Mouse (Mus musculus): ENCODE data around the gene Trpm2.
A peak's percentile ranks its signal among the peaks of the same experiment; 100 is the strongest.

The Trpm2 gene

GRCm38 (mm10) chr10:77902211-77902893 is 68.0 kb downstream of the Trpm2 start, which contains the start of gene Lrrc3:
Lrrc3 (minus strand) TSS chr10:77902536.
- DNase-seq, result peak; percentile 73 to 81

GRCm38 (mm10) chr10:77901871-77902210 is 68.5 kb downstream of the Trpm2 start:
- DNase-seq, result peak in 1 of 2 experiments; percentile 24

- no peak for DNase-seq
Observed at GRCm38 (mm10) chr10:77900903-77901818, 69.2 kb downstream of the Trpm2 start.

DNA sequence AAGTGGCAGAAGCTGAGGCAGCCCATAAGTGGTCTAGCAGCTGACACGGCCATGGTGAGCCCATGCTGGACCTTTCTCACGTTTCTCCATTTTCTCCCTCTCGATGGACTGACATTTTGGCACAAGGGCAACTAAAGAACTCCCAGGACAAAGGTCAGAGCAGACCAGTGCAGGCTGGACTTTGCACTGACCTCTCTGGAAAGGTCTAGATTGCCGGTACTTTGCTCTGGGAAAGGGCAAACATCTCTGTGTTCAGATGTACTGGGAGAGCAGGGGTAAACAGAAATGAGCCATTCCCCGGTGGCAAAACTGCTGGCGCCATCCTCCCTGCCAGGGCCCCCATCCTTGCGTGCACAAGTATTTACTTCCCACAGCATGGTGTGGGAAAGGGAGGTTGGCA is 70.2 kb downstream of the Trpm2 start:
- peak; percentile 48 to 52 for DNase-seq

DNA sequence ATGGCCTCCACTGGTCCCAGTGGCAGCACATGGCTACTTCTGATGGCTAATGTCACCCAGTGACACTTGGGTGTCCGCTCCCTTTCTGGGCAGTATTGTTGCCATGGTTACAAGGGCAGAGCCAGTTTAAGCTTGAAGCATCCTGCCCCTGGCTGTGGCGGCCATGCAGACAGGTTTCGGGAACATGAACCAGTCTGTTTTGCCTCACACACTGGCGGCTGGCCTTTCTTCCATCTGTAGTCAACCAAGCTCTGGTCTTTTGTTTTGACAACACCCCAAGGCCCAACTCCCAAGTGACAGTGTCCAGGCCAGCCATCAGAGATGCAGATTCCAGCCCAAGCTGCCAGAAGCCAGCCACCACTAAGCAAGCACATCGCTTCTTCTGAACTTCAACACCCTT is 74.8 kb downstream of the Trpm2 start:
- DNase-seq, result no peak

- no peak for DNase-seq
Observed at GRCm38 (mm10) chr10:77890987-77891565, 79.3 kb downstream of the Trpm2 start.

DNA sequence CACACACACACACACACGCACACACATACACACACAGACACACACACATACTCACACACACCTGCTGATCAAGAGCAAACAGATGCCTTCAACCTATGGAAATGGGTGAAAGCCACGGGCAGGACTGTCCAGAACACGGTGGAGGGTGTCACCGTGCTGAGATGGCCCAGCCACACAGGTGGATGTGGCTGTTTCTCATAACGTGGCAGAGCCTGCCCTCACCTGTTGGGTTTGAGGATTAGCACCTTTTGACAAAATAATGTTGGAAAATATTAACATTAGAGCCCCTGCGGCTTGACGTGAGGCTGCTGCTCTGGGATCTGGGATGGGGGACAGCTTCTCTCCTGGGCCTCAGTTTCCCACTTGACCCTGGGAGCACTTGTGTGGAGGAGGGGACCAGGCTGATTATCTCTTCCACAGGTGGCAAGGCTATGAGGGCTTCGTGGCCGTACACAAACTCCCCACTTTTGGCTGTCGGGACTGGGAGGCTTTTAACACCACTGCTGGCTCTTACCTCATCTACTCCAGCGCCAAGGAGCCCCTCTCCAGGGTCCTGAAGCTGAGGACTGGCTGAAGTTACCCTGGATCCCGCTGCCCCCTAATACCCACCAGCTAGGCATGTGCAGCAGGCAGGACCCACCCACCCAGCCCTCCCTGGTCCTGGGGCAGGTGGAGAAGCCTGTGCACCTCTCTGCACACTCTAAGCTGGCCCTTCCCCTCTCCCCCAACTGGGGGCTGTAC is 84.2 kb downstream of the Trpm2 start:
- DNase-seq, result no peak

DNA sequence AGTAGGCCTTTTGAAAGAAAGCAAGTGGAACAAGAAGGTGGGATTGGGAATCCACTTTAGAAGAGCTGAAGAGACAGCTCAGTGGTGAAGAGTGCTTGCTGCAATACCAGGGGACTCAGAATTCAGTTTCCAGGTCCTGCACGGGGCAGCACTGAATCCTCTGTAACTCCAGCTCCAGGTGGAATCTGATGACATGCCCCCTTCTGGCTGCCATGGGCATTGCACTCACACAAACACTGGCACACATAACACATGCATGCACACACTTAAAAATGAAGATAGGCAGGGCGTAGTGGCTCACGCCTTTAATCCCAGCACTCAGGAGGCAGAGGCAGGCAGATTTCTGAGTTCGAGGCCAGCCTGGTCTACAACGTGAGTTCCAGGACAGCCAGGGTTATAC is 87.8 kb downstream of the Trpm2 start:
- no peak for DNase-seq

DNA sequence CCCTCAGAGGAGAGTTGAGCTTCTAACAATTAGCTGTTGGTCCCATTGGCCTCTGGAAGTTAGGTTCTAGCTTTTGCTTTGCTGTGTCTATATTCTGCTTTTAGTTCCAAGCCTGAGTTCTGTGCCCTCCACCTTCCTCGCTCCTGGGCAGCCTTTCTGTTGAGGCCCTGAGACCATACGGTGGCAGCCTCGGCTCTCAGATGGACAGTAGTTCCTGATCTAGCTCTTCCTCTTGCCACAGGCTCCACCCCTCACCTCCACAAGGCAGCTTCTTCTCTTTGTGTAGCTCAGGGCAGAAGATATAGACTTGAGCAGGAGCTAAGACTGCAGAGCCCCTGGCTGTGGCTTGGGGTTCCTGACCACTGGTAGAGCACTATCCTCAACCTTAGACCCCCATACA is 90.1 kb downstream of the Trpm2 start:
- DNase-seq, result no peak

DNA sequence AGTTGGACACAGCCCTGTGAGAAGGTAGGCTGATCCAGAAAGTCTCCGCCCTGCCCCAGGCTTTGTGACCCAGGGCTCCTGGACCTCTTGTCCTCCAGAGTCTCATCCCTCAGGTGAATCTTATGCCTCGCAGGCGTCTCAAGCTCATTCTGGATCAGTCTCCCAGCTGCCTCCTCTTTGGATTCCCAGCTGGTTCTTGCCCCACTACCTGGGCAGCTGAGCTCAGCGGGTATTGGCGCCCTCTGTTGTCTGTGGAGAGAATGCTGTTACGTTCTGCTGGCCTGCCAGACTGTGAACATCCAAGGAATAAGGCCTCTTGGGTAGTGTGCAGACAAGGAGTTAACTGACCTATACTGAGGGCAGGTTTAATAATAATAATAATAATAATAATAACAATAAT is 91.4 kb downstream of the Trpm2 start:
- DNase-seq, result peak in 1 of 2 experiments; percentile 51

DNA sequence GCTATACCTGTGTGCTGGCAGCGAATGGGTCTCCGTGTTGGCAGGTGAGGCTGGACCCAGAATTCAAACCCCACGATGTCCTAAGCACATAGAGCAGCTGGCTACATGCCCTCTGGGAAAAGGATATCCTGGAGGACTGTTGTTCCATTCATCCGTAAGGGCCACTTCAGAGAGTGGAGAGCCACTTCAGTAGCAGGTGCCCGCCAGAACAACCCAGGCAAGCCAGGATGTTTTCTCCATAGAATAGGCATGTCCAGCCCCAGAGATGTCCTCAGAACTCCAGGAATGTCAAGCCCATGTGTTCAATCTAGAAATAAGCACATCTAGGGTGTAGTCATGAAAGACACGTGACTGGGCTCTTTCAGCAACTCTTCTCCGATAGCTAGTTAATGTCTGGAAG is 100.7 kb downstream of the Trpm2 start:
- no peak for DNase-seq

- DNase-seq, result no peak
Observed at GRCm38 (mm10) chr10:77867546-77867945, 102.8 kb downstream of the Trpm2 start.

GRCm38 (mm10) chr10:77864762-77865143 is 105.6 kb downstream of the Trpm2 start:
- no peak for DNase-seq

- peak; percentile 63 to 83 for DNase-seq
Observed at GRCm38 (mm10) chr10:77864067-77864761, 106.1 kb downstream of the Trpm2 start.

DNA sequence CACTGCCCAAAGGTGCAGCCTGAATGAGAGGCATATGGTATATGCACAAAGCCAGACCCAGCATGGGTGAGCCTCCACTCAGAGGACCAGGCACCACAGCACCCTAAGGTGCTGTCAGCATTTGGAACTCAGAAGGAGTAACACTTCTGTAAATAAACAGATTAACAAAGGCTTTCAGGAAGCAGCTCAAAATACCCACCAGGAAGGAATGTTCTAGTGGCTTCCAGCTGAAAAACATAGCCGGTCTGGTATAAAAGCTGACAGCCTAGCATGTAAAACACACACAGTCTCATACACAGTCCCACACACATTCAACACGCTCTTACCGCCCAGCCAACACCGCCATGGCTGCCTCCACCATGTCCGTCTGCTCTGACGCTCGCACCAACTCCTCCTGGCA is 108.7 kb downstream of the Trpm2 start, which contains the start of gene Gm3285:
Gene Gm3285, plus strand, starts transcription at position 301 of the 400 bp plus-strand sequence.
- DNase-seq, result no peak
